Mouse (Mus musculus) thymus, adult 2 months (tissue): ENCODE measurements around the gene Cacna1h.

Experiments
- CTCF ChIP-seq: fragments of 200-500 bp; IDR thresholded peaks from 2 replicates; pipeline ENCODE4 v1.5.1; 2012; ENCODE audit warnings: mild to moderate bottlenecking, control low read depth, low read length, moderate library complexity, borderline replicate concordance; ENCODE audit not compliant: control insufficient read depth, poor library complexity, insufficient read depth; ENCODE audit errors: extremely low read depth
- POLR2A ChIP-seq: fragments of 200-500 bp; IDR thresholded peaks from 2 replicates; pipeline ENCODE4 v1.6.1; 2012; ENCODE audit warnings: mild to moderate bottlenecking, low read length, control low read depth, moderate library complexity; ENCODE audit not compliant: control insufficient read depth, poor library complexity, insufficient read depth; ENCODE audit errors: extremely low read depth

DNA sequence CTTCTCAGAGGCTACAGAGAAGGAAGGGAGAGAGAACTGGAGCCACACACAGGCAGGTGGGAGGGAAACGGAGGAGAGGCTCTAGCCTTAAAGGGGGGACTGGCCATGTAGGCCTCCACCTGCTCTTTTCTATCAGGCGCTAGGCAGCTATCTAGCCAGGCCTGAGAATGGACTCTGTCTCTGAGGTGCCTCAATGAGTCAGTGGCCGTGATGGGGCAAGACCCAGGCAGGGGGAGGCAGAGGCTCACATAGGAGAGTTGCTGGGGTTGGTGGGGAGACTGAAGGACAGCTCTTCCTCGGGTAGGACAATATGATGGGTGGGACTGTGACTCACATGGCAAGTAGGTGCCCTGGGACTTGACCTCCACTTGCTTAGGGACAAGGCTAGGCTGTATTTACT lies 16.7 kb upstream of the Cacna1h start:
- TF ChIP-seq CTCF (no peak), POLR2A (no peak)
